Mouse (Mus musculus) megakaryocyte, embryonic 14.5 days (primary cell): ENCODE measurements around the gene Cecr2. TPM values are rescaled to one million over a fixed set of nuclear protein-coding genes. Genes with fewer than 3 reads are reported as not detected.

Experiments used
- H3K27me3 ChIP-seq: replicated peaks from 2 replicates; pipeline ENCODE3; 2012; ENCODE audit warnings: inconsistent platforms
- H3K36me3 ChIP-seq: replicated peaks from 2 replicates; pipeline ENCODE3; 2012; ENCODE audit warnings: low read length, inconsistent platforms, mixed read lengths
- H3K4me1 ChIP-seq: 2 replicates; pipeline ENCODE4 v1.6.1; 2012; ENCODE audit warnings: inconsistent platforms
- H3K4me3 ChIP-seq: replicated peaks from 2 replicates; pipeline ENCODE3; 2012; ENCODE audit warnings: moderate library complexity, mild to moderate bottlenecking, inconsistent platforms
- H3K9me3 ChIP-seq: 2 replicates; pipeline ENCODE4 v1.6.1; 2012; ENCODE audit warnings: inconsistent platforms
- FLI1 ChIP-seq: IDR thresholded peaks from 2 replicates; pipeline ENCODE4 v1.6.1; 2012; ENCODE audit warnings: low read length, inconsistent platforms, mixed read lengths
- GATA1 ChIP-seq: IDR thresholded peaks from 3 replicates; pipeline ENCODE4 v1.6.1; 2012; ENCODE audit warnings: mixed read lengths, low read length, inconsistent platforms, borderline replicate concordance
- polyA plus RNA-seq: library from polyadenylated mRNA; stranded (reverse); fragments of >175 nt; gene quantifications from 2 replicates; pipeline ENCODE4 v1.2.3, GENCODE M21; 2012; ENCODE audit warnings: low replicate concordance; ENCODE audit not compliant: insufficient read depth

Gene Cecr2
- not detected in 2 replicates for polyA plus RNA-seq

DNA sequence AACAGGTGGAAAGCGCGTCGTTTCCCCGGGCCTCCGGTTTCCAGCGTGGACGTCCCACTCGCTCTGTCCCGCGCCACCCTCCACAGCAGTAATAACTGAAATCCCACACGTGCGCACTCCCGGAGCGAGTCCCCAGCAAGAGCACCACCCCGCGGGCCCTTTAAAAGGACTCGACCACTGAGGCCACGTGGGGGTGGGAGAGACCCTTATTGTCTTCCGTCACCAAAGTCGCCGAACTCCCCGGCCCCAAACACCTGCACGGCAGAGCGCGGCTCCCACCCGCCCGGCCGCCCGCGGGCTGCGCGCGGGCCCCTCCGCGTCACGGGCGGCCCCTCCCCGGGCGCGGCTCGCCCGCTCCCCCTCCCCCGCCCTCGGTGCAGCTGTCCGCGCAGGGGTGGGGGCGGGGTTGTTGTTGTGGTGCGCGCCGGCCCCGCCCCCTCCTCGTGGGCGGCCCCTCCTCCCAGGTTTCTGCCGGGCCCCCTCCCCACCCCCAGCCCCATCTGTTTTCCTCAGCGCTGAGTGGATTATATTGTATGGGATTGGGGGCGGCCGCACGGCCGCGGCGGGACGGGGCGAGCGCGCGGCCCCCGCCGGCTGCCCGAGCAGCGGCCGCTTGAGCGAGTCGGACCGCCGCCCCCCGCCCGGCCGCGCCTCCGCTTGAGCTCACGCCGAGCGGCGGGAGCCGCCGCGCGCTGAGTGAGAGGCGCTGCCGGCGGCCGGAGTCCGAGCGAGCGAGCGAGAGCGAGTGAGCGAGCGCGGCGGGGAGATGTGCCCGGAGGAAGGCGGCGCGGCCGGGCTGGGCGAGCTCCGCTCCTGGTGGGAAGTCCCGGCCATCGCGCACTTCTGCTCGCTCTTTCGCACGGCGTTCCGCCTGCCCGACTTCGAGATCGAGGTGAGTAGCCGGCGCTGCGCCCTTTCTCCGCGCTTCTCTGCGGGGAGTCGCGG is at the start of gene Cecr2:
TSS of gene Cecr2 (plus strand) at position 554 of the 945 bp plus-strand sequence.
- peaks cover 90% of the 10 kb centered on the region for H3K27me3 ChIP-seq
- TF ChIP-seq FLI1 (no peak), GATA1 (no peak)
- H3K4me3 ChIP-seq, result peak within 1 kb of the TSS; percentile 90
- peaks cover 21% of the 10 kb centered on the region for H3K4me1 ChIP-seq
- peaks cover 6% of the 10 kb centered on the region for H3K9me3 ChIP-seq
- H3K36me3 ChIP-seq, result no peaks in the 10 kb centered on the region

DNA sequence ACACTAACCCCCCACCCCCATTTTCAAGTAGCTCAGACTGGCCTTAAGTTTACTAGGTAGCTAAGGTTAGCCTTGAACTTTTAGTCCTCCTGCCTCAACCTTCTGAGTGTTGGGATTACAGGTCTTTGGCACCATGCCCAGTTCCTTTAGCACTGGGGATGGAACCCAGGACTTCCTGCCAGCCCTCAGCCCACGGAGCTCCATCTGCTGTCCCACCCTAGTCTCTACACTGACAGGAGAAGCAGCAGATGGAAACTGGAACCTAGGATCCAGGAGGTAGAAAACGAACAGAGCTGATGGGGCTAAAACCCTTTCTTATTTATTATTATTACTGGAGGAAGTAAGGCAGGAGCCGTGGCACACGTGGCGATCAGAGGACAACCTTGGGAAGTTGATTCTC is 48.6 kb upstream of the Cecr2 start:
- H3K4me3 ChIP-seq, result no peak overlapping the region
- H3K9me3 ChIP-seq, result no peaks in the 10 kb centered on the region
- peaks cover 29% of the 10 kb centered on the region for H3K27me3 ChIP-seq
- no peaks in the 10 kb centered on the region for H3K36me3 ChIP-seq
- peaks cover 3% of the 10 kb centered on the region; the same call in 1 of the 2 replicates for H3K4me1 ChIP-seq
- TF ChIP-seq GATA1, result no peak

- H3K4me3 ChIP-seq, result no peak overlapping the region
- TF ChIP-seq FLI1, result no peak
- no peak for TF ChIP-seq GATA1
Measured at GRCm38 (mm10) chr6:120618518-120619402, 47.4 kb upstream of the Cecr2 start.

DNA sequence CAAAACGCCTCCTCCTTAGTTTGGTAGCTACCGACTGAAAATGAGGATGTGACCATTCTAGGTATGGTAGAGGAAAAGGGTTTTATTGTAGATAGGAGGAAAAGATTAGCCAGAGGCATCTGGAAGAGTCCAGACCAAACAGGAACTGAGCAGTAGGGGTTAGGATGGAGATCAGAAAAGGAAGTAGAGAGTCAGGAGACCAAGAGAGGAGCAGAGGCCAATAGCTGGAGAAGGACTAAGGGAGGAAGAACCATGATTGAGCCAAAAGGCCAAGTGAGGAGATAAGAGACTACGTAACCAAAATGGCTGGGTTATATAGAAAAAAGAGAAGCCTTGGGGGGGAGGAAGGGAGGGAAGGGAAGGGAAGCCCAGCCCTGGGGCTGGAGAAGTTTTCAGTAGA is 46.0 kb upstream of the Cecr2 start:
- TF ChIP-seq GATA1 (no peak), FLI1 (no peak)
- H3K36me3 ChIP-seq, result no peaks in the 10 kb centered on the region
- no peak overlapping the region for H3K4me3 ChIP-seq
- peaks cover 22% of the 10 kb centered on the region for H3K27me3 ChIP-seq
- H3K9me3 ChIP-seq, result 0 out of 2 replicates have a peak, but pooled peaks cover 2% of the 10 kb centered on the region
- H3K4me1 ChIP-seq, result peaks cover 3% of the 10 kb centered on the region; the same call in 1 of the 2 replicates

More at GRCm38 (mm10) chr6:120618518-120619402, 47.4 kb upstream of the Cecr2 start:
- Histone ChIP-seq H3K27me3 (peaks cover 25% of the 10 kb centered on the region), H3K4me1 (peaks cover 3% of the 10 kb centered on the region; the same call in 1 of the 2 replicates), H3K9me3 (0 out of 2 replicates have a peak, but pooled peaks cover 2% of the 10 kb centered on the region), H3K36me3 (no peaks in the 10 kb centered on the region)

- Histone ChIP-seq H3K4me3 (no peak overlapping the region), H3K27me3 (peaks cover 30% of the 10 kb centered on the region), H3K4me1 (no peaks in the 10 kb centered on the region), H3K9me3 (0 out of 2 replicates have a peak, but pooled peaks cover 2% of the 10 kb centered on the region), H3K36me3 (no peaks in the 10 kb centered on the region)
- TF ChIP-seq GATA1 (no peak), FLI1 (no peak)
Measured at GRCm38 (mm10) chr6:120625081-120625480, 41.1 kb upstream of the Cecr2 start.

DNA sequence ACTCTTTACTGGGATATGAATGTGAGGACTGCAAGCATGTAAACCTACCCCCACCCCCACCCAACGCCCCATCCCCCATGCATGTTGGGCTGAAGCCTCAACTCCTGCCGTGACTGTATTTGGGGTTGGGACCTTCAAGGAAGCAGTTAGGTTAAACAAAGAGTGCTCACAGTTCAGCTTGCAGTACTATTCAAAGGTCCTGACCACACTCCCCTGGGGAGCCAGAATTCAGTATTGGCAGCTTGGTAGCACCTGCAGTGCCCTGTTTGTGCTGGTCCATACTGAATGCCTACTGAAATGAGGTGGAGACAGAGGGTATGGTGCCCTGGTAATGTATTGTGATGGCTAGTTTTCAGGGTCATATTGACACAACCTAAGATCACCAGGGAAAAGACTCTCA is 39.1 kb upstream of the Cecr2 start:
- peaks cover 36% of the 10 kb centered on the region for H3K27me3 ChIP-seq
- no peak for TF ChIP-seq FLI1
- TF ChIP-seq GATA1, result no peak
- H3K4me1 ChIP-seq, result no peaks in the 10 kb centered on the region
- H3K4me3 ChIP-seq, result no peak overlapping the region
- no peaks in the 10 kb centered on the region for H3K36me3 ChIP-seq
- 0 out of 2 replicates have a peak, but pooled peaks cover 2% of the 10 kb centered on the region for H3K9me3 ChIP-seq

GRCm38 (mm10) chr6:120628963-120629362 is 37.2 kb upstream of the Cecr2 start:
- peaks cover 31% of the 10 kb centered on the region for H3K27me3 ChIP-seq
- no peaks in the 10 kb centered on the region for H3K4me1 ChIP-seq
- H3K4me3 ChIP-seq, result no peak overlapping the region
- H3K36me3 ChIP-seq, result no peaks in the 10 kb centered on the region
- no peaks in the 10 kb centered on the region for H3K9me3 ChIP-seq
- TF ChIP-seq FLI1 (no peak), GATA1 (no peak)

- H3K36me3 ChIP-seq, result no peaks in the 10 kb centered on the region
- no peak overlapping the region for H3K4me3 ChIP-seq
- TF ChIP-seq FLI1 (no peak), GATA1 (no peak)
- H3K27me3 ChIP-seq, result peaks cover 15% of the 10 kb centered on the region
- no peaks in the 10 kb centered on the region for H3K4me1 ChIP-seq
- no peaks in the 10 kb centered on the region for H3K9me3 ChIP-seq
Measured at GRCm38 (mm10) chr6:120635391-120636028, 30.7 kb upstream of the Cecr2 start.

DNA sequence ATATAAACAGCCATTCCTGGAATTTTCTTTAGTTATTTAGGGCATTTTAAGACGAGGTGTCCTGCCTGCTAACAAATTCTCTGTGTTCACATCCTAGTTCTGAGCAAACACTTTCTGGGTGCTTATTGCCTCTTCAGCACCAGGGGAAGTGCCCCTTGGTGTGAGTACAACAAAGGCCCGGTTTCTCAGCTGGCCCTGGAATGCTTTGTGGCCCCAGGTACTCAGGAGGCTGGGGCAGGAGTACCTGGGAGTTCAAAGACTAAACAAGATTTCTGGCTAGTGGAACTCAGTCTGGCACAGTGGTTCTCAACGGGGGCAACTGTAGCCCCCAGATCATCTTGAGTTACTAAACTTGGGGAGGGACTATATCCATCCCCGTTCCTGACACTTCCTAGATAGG is 26.6 kb upstream of the Cecr2 start:
- Histone ChIP-seq H3K9me3 (no peaks in the 10 kb centered on the region), H3K4me3 (no peak overlapping the region), H3K27me3 (peaks cover 15% of the 10 kb centered on the region), H3K36me3 (no peaks in the 10 kb centered on the region), H3K4me1 (no peaks in the 10 kb centered on the region)
- no peak for TF ChIP-seq FLI1
- TF ChIP-seq GATA1, result no peak
